Mouse (Mus musculus): Measurements from ENCODE around the gene Itm2c.

DNA sequence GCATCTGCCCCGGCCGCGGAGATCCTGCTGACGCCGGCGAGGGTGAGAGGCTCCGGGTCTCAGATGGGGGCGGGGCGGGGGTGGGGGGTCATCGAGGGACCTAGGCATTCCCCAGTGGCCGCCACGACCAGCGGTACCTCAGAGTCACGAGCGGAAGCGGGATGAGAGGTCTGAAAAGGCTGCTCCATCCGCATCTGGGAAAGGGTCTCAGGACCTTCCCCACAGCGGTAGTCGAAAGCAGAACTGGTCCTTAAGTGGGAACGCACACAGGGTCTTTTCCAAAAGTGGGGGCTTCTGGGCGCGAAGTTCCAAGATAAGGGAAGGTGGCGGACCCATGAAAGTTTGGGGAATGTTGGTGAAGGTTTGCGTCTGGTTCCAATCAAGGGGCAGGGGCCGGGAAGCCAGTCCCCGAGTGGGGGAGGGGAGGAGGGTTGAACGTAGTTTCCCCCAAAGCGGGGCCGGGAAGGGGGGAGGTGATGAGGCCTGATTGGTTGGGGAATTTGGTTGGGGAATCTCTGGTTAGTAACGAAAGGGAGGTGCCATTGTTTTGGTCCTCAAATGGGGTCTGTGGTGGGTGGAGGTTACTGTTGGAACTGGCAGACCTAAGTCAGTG, 773 bp downstream of the Itm2c start:
- TF ChIP-seq CTCF (IDR thresholded peaks at IDR 0.05; ENCODE audit: low read depth) (no peak), EP300 (IDR thresholded peaks at IDR 0.05; ENCODE audit: low read depth) (no peak)

Measured in liver, embryonic 14.5 days (tissue).